Mouse (Mus musculus) layer of hippocampus, postnatal 10 days (tissue): ENCODE results near the gene Col6a4. TPM values are rescaled to one million over a fixed set of nuclear protein-coding genes. Genes with fewer than 3 reads are reported as not detected.

ENCODE experiments used
- DNase-seq, 2 experiments: peaks; one replicate each; pipeline ENCODE4 v3.0.0; 2021; ENCODE audit warnings: low spot score in 2 of 2
- total RNA-seq, 2 experiments: library from RNA; stranded (reverse); gene quantifications; 2 replicates each; pipeline ENCODE4 v1.2.3; 2021

Col6a4 gene
- total RNA-seq, 2 experiments from 2014 or later = 0.96 to 1.9 TPM

DNA sequence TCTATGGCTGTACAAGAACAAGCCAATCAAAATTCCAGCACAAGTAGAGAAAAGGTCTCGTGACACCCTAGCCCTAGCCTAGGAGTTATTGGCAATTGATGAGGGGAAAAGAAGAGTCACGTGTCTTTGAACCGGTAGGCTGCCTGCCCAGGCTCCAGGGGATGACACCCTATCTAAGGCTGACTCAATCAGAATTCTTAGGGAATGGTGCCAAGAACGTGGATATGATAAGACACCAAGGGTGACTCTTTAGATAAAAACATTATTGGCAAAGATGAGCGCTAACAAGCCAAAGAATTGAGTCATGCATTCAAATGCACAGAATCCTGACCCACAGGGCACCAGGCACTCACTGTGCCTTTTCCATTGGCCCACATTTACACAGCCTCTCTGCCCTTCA is 125.7 kb downstream of the Col6a4 start:
- DNase-seq = no peak

DNA sequence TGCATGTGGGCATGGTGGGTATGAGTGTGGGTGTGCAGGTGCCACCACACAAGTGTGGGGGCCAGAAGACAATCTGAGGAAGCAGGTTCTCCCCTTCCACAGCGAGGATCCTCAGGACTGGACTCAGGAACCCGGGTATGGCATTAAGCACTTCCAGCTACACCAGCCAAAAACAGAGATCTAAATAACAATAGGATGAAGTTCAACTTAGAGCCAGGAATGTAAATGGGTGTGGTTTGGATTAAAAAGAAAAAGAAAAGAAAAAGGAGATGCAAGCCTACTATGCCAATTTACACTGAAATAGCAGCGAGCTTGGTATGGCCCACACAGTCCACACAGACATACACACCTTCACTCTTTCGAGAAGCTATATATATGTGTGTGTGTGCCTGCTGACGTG is 128.6 kb downstream of the Col6a4 start:
- DNase-seq = no peak

DNA sequence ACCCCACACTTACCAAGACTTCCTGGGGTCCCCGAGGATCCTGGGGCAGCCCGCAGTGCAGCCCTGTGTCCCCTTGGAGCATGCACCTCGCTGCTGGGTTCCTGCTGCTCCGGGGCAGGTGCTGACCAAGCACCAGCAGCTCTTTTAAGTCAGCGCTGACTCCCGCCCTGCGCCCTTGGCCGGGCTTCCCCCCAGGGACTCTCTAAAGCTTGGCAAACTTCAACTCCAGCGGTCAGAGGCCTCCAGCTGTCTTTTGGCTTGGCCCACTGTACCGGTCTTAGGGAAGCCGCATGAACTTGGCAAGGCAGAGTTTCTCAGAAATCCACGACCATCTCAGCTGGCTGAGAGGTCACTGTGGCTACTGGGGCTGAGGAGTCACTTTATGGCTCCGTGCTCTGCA is 136.1 kb downstream of the Col6a4 start, which contains the start of gene Col6a5:
TSS of gene Col6a5 (minus strand) at position 111 of the 400 bp plus-strand sequence.
- DNase-seq = no peak

DNA sequence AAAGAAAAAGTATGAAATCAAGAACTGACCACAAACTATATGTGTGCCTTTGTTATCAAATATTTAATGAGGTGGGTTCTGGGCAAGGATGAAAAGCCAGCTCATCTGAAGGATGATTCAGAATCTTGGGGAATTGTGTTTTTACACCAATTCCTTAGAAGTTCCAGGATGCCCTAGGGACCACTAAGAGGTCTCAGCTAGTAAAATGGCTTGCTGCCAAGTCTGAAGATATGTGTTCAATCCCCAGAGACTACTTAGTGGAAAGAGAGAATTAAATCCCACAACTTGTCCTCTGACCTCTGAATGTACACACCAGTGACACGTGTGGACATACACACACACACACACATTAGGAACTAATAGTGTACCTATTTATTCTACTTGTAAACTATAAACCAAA is 137.5 kb downstream of the Col6a4 start:
- DNase-seq = no peak

DNA sequence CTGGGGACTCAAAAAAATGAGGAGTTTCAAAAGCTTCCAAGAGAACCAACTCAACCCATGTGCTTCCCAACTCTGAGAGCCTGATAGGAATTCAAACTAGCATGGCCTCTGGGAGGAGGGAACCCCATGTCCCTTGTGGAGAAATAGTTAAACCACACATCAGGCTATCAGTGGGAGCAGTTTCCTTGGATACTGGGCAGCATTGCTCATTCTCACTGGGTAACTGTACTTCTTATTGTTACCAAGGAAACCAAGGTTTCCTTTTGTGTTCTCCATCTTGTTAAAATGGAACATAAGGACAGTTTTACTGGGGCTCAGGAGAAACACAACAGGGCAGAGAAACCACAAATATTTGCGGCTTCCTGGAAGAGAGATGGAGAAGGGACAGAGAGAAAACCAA is 146.8 kb downstream of the Col6a4 start:
- DNase-seq = no peak

DNA sequence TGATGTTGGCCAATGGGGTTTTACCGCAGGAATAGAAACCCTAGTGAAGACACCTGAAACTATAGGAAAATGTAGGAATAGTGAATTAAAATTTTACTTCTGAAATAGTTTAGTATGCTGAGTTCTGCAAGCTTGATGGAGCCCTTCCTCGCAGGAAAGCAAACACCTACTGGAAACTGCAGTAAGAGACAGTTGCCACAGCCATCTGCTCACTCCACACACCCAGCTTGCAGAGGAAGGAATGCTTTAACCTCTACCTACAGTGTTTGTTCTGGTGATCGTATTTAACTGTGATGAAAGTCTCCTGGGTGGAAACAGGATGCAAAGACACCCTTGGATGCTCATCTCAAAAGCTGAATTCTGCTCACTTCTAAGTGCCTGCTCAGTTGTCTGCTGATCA is 149.0 kb downstream of the Col6a4 start:
- DNase-seq = no peak

Other genes with a start within 250 kb of the Col6a4 start
- gene Col6a5, start 136.1 kb downstream of the Col6a4 start, total RNA-seq = 1 to 10 TPM; 1.4 to 2.8 TPM
- gene Glyctk, start 61.4 kb upstream of the Col6a4 start, total RNA-seq = 1 to 10 TPM; 4.5 to 6.0 TPM
- gene Wdr82, start 74.1 kb upstream of the Col6a4 start, total RNA-seq = 100 to 1,000 TPM; 156 to 164 TPM
- gene Ppm1m, start 103.0 kb upstream of the Col6a4 start, total RNA-seq = 10 to 100 TPM; 12.8 to 18.8 TPM
- gene Twf2, start 106.3 kb upstream of the Col6a4 start, total RNA-seq = 10 to 100 TPM; 40.8 to 41.3 TPM
- 1 to 10 TPM; 1.2 to 1.4 TPM for gene Tlr9, start 125.8 kb upstream of the Col6a4 start, total RNA-seq
- gene Alas1, start 151.9 kb upstream of the Col6a4 start, total RNA-seq = 100 to 1,000 TPM; 139 TPM
- gene Poc1a, start 184.3 kb upstream of the Col6a4 start, total RNA-seq = 10 to 100 TPM; 12.2 to 12.6 TPM